Mouse (Mus musculus) kidney, adult 2 months (tissue): Measurements from ENCODE around the gene Dyx1c1. TPM values are rescaled to one million over a fixed set of nuclear protein-coding genes. Genes with fewer than 3 reads are reported as not detected.
A peak's percentile ranks its signal among the peaks of the same experiment; 100 is the strongest.

ENCODE experiments used
- DNase-seq: peaks from one replicate; pipeline ENCODE4 v3.0.0; 2021
- H3K27ac ChIP-seq: fragments of 200-500 bp; 2 replicates; pipeline ENCODE4 v1.5.1; 2012; ENCODE audit warnings: low read depth, low read length, control low read depth, inconsistent platforms; ENCODE audit not compliant: insufficient read depth
- H3K27me3 ChIP-seq: fragments of 200-500 bp; replicated peaks from 2 replicates; pipeline ENCODE4 v1.6.1; 2012; ENCODE audit warnings: mild to moderate bottlenecking, moderate library complexity, low read length, inconsistent platforms; ENCODE audit not compliant: control insufficient read depth, insufficient read depth
- H3K36me3 ChIP-seq: fragments of 200-500 bp; 2 replicates; pipeline ENCODE4 v1.6.1; 2012; ENCODE audit warnings: mild to moderate bottlenecking, moderate library complexity, low read length, inconsistent platforms; ENCODE audit not compliant: control insufficient read depth, insufficient read depth
- H3K4me1 ChIP-seq: fragments of 200-500 bp; 2 replicates; pipeline ENCODE4 v1.6.1; 2011; ENCODE audit warnings: low read length; ENCODE audit not compliant: control insufficient read depth, insufficient read depth
- H3K4me3 ChIP-seq: fragments of 200-500 bp; 2 replicates; pipeline ENCODE4 v1.5.1; 2011; ENCODE audit warnings: mild to moderate bottlenecking, low read depth, low read length, control low read depth; ENCODE audit not compliant: insufficient read depth
- CTCF ChIP-seq: fragments of 200-500 bp; conservative IDR thresholded peaks from 2 replicates; pipeline ENCODE4 v1.5.1; 2011; ENCODE audit warnings: low read depth, mild to moderate bottlenecking, control low read depth, low read length, moderate library complexity, mixed read lengths; ENCODE audit not compliant: insufficient read depth, insufficient read length
- POLR2A ChIP-seq: fragments of 200-500 bp; IDR thresholded peaks from one replicate; pipeline ENCODE4 v1.6.1; 2011; ENCODE audit warnings: low read depth, low read length, control low read depth
- WGBS: fragments of 180-500 bp; shearing (Covaris S2); methylation state at CpG from one replicate; pipeline ENCODE4 v1.1.7; 2018; 5-methylcytosine and 5-hydroxymethylcytosine counted together
- polyA plus RNA-seq: library from polyadenylated mRNA; depleted of rRNA; stranded (reverse); fragments of >200 nt; gene quantifications from 2 replicates; pipeline ENCODE4 v1.2.3, GENCODE M21; 2012

The Dyx1c1 gene
- polyA plus RNA-seq, 1 experiment = 1.1 TPM

DNA sequence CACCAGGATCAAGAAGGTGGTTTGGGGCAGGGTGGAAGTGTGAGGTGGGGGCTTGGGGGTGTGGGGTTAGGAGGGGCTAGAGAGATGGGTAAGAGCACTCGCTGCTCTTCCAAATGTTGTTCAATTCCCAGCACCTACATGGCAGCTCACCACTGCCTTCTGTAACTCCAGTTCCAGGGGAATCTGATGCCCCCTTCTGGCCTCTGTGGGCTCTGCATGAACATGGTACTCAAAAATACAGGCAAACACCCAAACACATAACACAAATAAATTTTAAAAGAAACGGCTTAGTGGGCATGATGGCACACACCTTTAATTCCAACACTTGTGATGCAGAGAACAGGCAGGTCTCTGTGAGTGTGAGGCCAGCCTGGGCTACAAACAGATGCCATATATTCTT lies 3.8 kb upstream of the Dyx1c1 start:
- WGBS = 55% methylated on average over 2 of the region's 2 CpGs
- Histone ChIP-seq H3K4me3 (no peak overlapping the region), H3K4me1 (peaks cover 5% of the 10 kb centered on the region; the same call in 1 of the 2 replicates), H3K27me3 (no peaks in the 10 kb centered on the region), H3K27ac (no peak overlapping the region), H3K36me3 (no peaks in the 10 kb centered on the region)
- no peak for TF ChIP-seq POLR2A
- TF ChIP-seq CTCF = peak; percentile 42
- no peak for DNase-seq

DNA sequence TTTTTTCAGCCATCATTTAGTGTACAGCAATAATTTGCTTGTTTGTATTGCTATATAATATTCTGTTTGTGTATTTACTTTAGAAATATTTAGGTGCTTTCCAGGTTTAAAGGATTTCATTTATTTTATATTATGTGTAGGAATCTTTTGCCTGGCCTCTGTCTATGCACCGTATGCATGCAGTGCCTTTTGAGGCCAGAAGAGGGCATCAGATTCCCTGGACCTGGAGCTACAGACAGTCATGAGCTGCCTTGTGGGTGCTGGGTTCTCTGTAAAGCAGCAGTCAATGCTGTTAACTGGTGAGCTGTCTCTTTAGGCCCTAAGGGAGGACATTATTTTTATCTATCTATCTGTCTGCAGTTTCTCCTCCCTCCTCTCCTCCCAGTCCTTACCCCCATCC lies 3.0 kb upstream of the Dyx1c1 start:
- Histone ChIP-seq H3K4me1 (peaks cover 5% of the 10 kb centered on the region; the same call in 1 of the 2 replicates), H3K36me3 (no peaks in the 10 kb centered on the region), H3K27ac (no peak overlapping the region), H3K27me3 (no peaks in the 10 kb centered on the region), H3K4me3 (no peak overlapping the region)
- 15% methylated on average over 1 of the region's 1 CpGs for WGBS
- DNase-seq = peak; percentile 55
- TF ChIP-seq CTCF (peak; percentile 76), POLR2A (no peak)

DNA sequence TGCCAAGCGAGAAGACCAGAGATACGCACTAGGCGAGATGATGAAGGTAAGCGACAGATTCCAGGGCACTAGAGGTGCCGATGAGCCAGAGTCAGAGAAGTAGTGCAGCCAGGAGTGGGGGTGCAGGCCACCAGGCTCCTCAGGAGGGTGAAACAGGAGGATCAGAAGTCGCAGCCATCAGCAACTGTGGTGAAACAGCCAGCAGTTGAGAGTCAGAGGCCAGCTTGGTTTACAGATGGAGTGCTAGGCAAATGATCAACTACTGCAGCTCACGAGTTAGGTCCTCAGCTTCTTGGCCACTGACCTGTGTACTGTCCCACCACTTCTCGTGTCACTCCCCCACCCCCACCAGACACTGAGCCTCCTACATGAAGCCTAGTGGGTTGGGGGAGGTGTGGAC lies 2.8 kb downstream of the Dyx1c1 start:
- Histone ChIP-seq H3K4me1 (peaks cover 5% of the 10 kb centered on the region; the same call in 1 of the 2 replicates), H3K27me3 (no peaks in the 10 kb centered on the region), H3K27ac (no peak overlapping the region), H3K36me3 (no peaks in the 10 kb centered on the region), H3K4me3 (no peak overlapping the region)
- peak; percentile 62 for DNase-seq
- WGBS = 52% methylated on average over 8 of the region's 8 CpGs
- TF ChIP-seq CTCF (no peak), POLR2A (no peak)

DNA sequence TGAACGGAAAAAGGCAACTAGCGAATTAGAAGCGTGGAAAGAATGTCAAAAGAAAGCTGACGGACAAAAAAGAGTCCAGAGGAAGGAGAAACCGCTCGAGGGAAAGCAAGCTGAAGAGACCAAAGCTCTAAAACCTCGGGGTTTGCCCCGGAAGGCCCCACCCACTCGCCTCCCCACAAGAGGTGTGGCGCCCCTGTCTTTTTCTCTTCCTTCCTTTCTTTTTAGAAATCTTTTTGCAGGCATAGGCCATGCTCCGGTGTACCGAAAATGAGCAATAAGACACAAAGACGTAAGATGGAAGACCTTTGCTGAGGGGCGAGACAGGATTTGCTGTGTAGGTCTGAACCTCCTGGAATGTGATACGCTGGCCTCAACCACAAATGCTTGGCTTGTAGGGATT lies 3.4 kb downstream of the Dyx1c1 start:
- TF ChIP-seq POLR2A (no peak), CTCF (no peak)
- H3K36me3 ChIP-seq = no peaks in the 10 kb centered on the region
- WGBS = 71% methylated on average over 15 of the region's 15 CpGs
- no peak overlapping the region for H3K4me3 ChIP-seq
- H3K27me3 ChIP-seq = no peaks in the 10 kb centered on the region
- H3K27ac ChIP-seq = no peak overlapping the region
- peaks cover 5% of the 10 kb centered on the region; the same call in 1 of the 2 replicates for H3K4me1 ChIP-seq
- DNase-seq = no peak

DNA sequence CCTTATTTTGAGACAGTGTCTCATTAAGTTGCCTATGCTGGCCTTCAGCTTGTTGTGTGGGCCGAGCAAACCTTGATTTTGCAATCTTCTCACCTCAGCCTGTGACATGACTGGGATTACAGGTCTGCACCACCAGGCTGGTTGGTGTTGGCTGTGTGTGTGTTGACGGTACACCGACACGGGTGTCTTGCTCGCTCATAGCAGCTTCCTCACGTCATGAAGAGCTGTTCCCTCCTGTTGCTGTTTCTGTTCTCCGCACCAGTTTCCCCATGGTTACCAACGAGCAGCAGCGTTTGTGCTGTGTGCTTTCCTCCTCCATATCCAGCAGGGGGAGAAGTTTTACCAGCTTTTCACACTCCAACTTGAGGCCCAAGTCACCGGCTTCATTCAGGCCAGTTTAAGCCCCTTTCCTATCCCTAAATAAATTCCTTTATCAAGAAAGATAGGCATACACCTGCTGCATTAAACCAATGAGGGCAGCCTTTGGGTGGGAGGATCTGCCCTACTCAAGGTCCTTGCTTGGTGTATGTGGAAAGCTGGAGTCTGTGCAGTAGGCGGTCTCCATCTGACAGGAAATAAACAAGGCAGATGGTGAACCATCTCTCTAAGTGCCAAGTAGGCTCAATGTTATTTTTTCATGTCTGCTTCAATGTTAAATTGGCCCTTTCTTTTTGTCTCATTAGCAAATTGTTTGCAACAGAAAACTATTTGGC lies 9.9 kb downstream of the Dyx1c1 start:
- H3K27ac ChIP-seq = no peak overlapping the region
- no peak overlapping the region for H3K4me3 ChIP-seq
- 29% methylated on average over 11 of the region's 11 CpGs for WGBS
- TF ChIP-seq CTCF = peak; percentile 83
- TF ChIP-seq POLR2A = no peak
- H3K36me3 ChIP-seq = no peaks in the 10 kb centered on the region
- no peaks in the 10 kb centered on the region for H3K27me3 ChIP-seq
- DNase-seq = peak; percentile 65
- H3K4me1 ChIP-seq = peaks cover 2% of the 10 kb centered on the region; the same call in 1 of the 2 replicates

DNA sequence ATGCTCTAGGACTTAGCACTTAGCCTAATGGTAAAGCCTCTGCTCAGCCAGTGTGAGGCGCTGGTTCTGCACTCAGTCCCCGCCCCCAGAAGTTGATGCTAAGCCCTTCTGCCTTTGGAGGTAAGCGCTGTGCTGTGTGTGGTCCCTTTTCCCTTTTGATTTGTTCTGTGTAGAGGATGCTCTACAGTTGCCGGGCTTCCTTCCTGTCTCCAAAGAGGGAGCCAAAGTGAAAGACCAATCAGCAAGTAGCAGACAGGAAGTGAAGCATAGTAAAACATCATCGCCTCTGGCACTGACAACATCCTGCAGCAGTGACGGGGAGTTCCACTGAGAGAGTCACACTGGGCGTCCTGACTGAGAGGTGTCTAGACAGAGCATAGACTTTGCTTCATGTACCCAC lies 11.3 kb downstream of the Dyx1c1 start:
- Histone ChIP-seq H3K27ac (no peak overlapping the region), H3K36me3 (no peaks in the 10 kb centered on the region), H3K27me3 (no peaks in the 10 kb centered on the region), H3K4me3 (no peak overlapping the region), H3K4me1 (peaks cover 2% of the 10 kb centered on the region; the same call in 1 of the 2 replicates)
- no peak for TF ChIP-seq CTCF
- no peak for TF ChIP-seq POLR2A
- peak; percentile 41 for DNase-seq
- WGBS = 67% methylated on average over 7 of the region's 7 CpGs

DNA sequence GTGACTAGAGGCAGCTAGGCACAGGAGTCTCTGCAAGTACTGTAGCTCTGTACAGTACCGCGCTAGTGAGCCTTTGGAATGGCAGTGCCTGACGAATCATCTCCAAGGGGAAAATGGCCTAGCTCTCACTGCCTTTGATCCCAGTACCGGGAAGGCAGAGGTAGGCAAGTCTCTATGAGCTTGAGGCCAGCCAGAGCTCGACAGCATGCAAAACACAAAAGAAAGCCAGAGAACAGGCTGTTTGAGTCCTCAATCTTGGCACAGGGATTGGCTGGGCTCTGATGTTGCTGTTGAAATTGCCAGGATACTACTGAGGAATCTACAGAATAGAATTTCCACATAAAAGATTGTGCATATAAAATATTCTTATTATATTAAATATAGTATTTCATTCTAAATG lies 13.8 kb downstream of the Dyx1c1 start:
- Histone ChIP-seq H3K27me3 (no peaks in the 10 kb centered on the region), H3K4me3 (no peak overlapping the region), H3K36me3 (no peaks in the 10 kb centered on the region), H3K27ac (no peak overlapping the region), H3K4me1 (peaks cover 2% of the 10 kb centered on the region; the same call in 1 of the 2 replicates)
- 94% methylated on average over 5 of the region's 5 CpGs for WGBS
- no peak for DNase-seq
- TF ChIP-seq POLR2A (no peak), CTCF (no peak)

DNA sequence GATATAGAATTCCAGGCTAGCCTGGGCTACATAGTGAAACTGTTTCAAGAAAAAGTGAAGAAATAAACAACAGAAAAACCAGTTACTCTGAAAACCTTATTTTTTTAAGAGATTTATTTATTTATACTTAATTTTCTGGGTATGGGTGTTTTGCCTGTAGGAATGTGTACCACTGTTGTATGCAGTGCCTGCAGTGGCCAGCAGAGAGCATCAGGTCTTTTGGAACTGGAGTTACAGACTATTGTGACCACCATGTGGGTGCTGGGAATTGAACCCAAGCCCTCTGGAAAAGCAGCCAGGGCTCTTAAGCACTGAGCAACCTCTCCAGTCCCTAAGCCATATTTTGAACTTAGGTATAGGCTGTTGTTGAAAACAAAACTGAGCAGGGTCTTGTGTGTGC lies 14.4 kb downstream of the Dyx1c1 start:
- no peaks in the 10 kb centered on the region for H3K36me3 ChIP-seq
- DNase-seq = no peak
- no peak for TF ChIP-seq POLR2A
- TF ChIP-seq CTCF = no peak
- H3K27ac ChIP-seq = no peak overlapping the region
- no peak overlapping the region for H3K4me3 ChIP-seq
- H3K4me1 ChIP-seq = peaks cover 2% of the 10 kb centered on the region; the same call in 1 of the 2 replicates
- H3K27me3 ChIP-seq = no peaks in the 10 kb centered on the region
